Mouse (Mus musculus): ENCODE measurements around the gene Cpa4. TPM values are rescaled to one million over a fixed set of nuclear protein-coding genes. Genes with fewer than 3 reads are reported as not detected.

The Cpa4 gene
- polyA plus RNA-seq, 1 experiment from 2014 or later: 0.14 TPM

DNA sequence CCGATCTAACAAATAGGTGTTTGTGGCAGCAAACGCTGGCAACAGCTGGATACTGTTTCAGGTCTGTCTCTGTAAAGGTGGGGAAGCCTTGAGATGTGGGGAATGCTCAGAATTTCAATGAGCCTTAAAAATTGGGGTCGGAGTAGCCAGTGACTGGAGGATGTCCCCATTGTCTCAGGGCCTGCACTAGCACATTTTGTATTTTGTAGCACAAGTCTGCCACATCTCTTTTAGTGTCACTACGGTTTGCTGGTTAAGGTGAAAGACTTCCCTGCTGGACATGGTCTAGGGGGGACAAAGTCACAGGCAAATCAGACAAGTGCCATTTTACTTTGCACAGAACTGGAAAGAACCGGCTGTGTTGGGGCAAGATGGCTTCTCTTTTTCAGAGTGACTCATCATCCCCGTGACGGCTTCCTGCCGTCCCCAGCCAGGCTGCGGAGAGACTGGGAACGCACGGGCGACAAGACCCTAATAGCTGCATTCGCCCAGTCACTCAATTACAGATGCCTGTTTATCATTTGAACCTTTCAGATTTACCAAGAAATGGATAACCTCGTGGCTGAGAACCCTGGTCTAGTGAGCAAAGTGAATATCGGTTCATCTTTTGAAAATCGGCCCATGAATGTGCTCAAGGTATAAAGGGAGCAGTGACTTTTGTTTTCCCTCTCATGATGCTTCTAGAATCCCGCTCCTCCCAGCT is 21.4 kb upstream of the Cpa4 start:
- Histone ChIP-seq H3K27ac (ENCODE audit: low read depth) (peak overlapping the region; percentile 94), H3K4me1 (ENCODE audit: insufficient read depth) (peaks cover 32% of the 10 kb centered on the region), H3K4me3 (ENCODE audit: low read depth, low read length) (peak overlapping the region; percentile 21), H3K27me3 (ENCODE audit: insufficient read depth, low read length) (no peaks in the 10 kb centered on the region), H3K9me3 (ENCODE audit: low read depth, low read length) (no peaks in the 10 kb centered on the region), H3K9ac (peak overlapping the region; percentile 52), H3K4me2 (peak overlapping the region; percentile 62), H3K36me3 (ENCODE audit: insufficient read depth) (no peaks in the 10 kb centered on the region)
- DNase-seq (peak; percentile 76), ATAC-seq (ENCODE audit: insufficient read depth) (peak; percentile 54)
- WGBS: 11% methylated on average over 17 of the region's 17 CpGs
- TF ChIP-seq CTCF (IDR thresholded peaks at IDR 0.05; ENCODE audit: low read depth): no peak

- H3K4me1 ChIP-seq (ENCODE audit: insufficient read depth): peaks cover 33% of the 10 kb centered on the region
- no peaks in the 10 kb centered on the region for H3K9me3 ChIP-seq (ENCODE audit: low read depth, low read length)
- peak overlapping the region; percentile 21 for H3K4me3 ChIP-seq (ENCODE audit: low read depth, low read length)
- no peak for TF ChIP-seq CTCF (IDR thresholded peaks at IDR 0.05; ENCODE audit: low read depth)
- ATAC-seq (ENCODE audit: insufficient read depth): peak; percentile 64
- peak overlapping the region; percentile 52 for H3K9ac ChIP-seq
- no peaks in the 10 kb centered on the region for H3K36me3 ChIP-seq (ENCODE audit: insufficient read depth)
- H3K27me3 ChIP-seq (ENCODE audit: insufficient read depth, low read length): no peaks in the 10 kb centered on the region
- WGBS: under 1% methylated on average over 15 of the region's 17 CpGs
- peak overlapping the region; percentile 94 for H3K27ac ChIP-seq (ENCODE audit: low read depth)
- peak overlapping the region; percentile 62 for H3K4me2 ChIP-seq
- peak; percentile 87 for DNase-seq
These were observed 20.9 kb upstream of the Cpa4 start for GRCm38 (mm10) chr6:30547274-30547645.

DNA sequence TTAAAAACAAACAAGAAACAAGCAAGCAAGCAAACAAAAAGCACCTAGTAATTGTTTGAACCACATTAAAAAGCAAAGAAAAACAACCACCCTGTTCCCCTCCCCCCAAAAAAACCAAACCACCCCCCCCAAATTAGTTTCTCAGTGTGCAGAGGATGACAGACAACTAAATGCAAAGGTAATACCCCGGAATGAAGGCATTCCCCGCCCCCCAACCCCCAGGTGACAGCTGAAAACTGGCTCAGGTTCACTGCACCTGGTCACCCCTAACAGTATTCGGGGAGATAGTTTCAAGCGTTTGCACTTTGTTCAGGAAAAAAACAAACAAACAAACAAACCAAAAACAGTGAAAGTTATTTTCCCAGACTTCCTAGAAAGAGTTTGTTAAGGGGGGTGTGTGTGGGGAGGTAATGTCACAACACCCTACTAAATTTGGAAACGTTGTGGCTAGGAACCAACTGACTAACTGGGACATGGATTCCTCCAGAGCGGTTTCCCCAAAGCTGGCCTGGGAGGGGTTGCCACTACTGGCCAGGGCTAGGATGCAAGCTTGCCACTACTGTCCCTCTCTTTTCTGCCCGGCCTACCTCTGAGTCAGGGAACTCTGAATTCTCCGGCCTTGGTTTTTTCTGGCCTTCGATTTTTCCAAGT is 20.4 kb upstream of the Cpa4 start:
- DNase-seq (peak; percentile 51), ATAC-seq (ENCODE audit: insufficient read depth) (no peak)
- Histone ChIP-seq H3K27ac (ENCODE audit: low read depth) (peak overlapping the region; percentile 94; the same call in 1 of the 2 replicates), H3K9me3 (ENCODE audit: low read depth, low read length) (no peaks in the 10 kb centered on the region), H3K4me1 (ENCODE audit: insufficient read depth) (peaks cover 34% of the 10 kb centered on the region), H3K27me3 (ENCODE audit: insufficient read depth, low read length) (no peaks in the 10 kb centered on the region), H3K4me2 (peak overlapping the region; percentile 62), H3K4me3 (ENCODE audit: low read depth, low read length) (peak overlapping the region; percentile 21; the same call in 1 of the 2 replicates), H3K36me3 (ENCODE audit: insufficient read depth) (no peaks in the 10 kb centered on the region), H3K9ac (no peak overlapping the region)
- 30% methylated on average over 9 of the region's 9 CpGs for WGBS
- no peak for TF ChIP-seq CTCF (IDR thresholded peaks at IDR 0.05; ENCODE audit: low read depth)

- Histone ChIP-seq H3K27ac (ENCODE audit: low read depth) (peak overlapping the region; percentile 77), H3K9me3 (ENCODE audit: low read depth, low read length) (no peaks in the 10 kb centered on the region), H3K4me3 (ENCODE audit: low read depth, low read length) (no peak overlapping the region), H3K4me1 (ENCODE audit: insufficient read depth) (peaks cover 26% of the 10 kb centered on the region), H3K27me3 (ENCODE audit: insufficient read depth, low read length) (no peaks in the 10 kb centered on the region), H3K4me2 (peak overlapping the region; percentile 19; the same call in 1 of the 2 replicates), H3K9ac (no peak overlapping the region), H3K36me3 (ENCODE audit: insufficient read depth) (no peaks in the 10 kb centered on the region)
- DNase-seq (peak; percentile 72), ATAC-seq (ENCODE audit: insufficient read depth) (peak; percentile 29; the same call in 1 of the 2 replicates)
- WGBS: 9% methylated on average over 15 of the region's 15 CpGs
- no peak for TF ChIP-seq CTCF (IDR thresholded peaks at IDR 0.05; ENCODE audit: low read depth)
These were observed 18.9 kb upstream of the Cpa4 start for GRCm38 (mm10) chr6:30549231-30549761.

GRCm38 (mm10) chr6:30550496-30551192 is 17.5 kb upstream of the Cpa4 start:
- Histone ChIP-seq H3K27ac (ENCODE audit: low read depth) (no peak overlapping the region), H3K27me3 (ENCODE audit: insufficient read depth, low read length) (no peaks in the 10 kb centered on the region), H3K4me3 (ENCODE audit: low read depth, low read length) (no peak overlapping the region), H3K9me3 (ENCODE audit: low read depth, low read length) (no peaks in the 10 kb centered on the region), H3K4me1 (ENCODE audit: insufficient read depth) (peaks cover 26% of the 10 kb centered on the region), H3K9ac (no peak overlapping the region), H3K36me3 (ENCODE audit: insufficient read depth) (no peaks in the 10 kb centered on the region), H3K4me2 (no peak overlapping the region)
- TF ChIP-seq CTCF (IDR thresholded peaks at IDR 0.05; ENCODE audit: low read depth): no peak
- WGBS: 73% methylated on average over 7 of the region's 7 CpGs
- DNase-seq (no peak), ATAC-seq (ENCODE audit: insufficient read depth) (no peak)

- ATAC-seq (ENCODE audit: insufficient read depth): no peak
- Histone ChIP-seq H3K4me1 (ENCODE audit: insufficient read depth) (peaks cover 26% of the 10 kb centered on the region), H3K27ac (ENCODE audit: low read depth) (no peak overlapping the region), H3K9me3 (ENCODE audit: low read depth, low read length) (no peaks in the 10 kb centered on the region), H3K27me3 (ENCODE audit: insufficient read depth, low read length) (no peaks in the 10 kb centered on the region), H3K4me3 (ENCODE audit: low read depth, low read length) (no peak overlapping the region), H3K4me2 (no peak overlapping the region), H3K9ac (no peak overlapping the region), H3K36me3 (ENCODE audit: insufficient read depth) (no peaks in the 10 kb centered on the region)
- no peak for TF ChIP-seq CTCF (IDR thresholded peaks at IDR 0.05; ENCODE audit: low read depth)
- DNase-seq: no peak
These were observed 17.0 kb upstream of the Cpa4 start for GRCm38 (mm10) chr6:30551193-30551515.

Measured in lung, embryonic 14.5 days (tissue).